Mouse (Mus musculus) brain, embryonic 14.5 days (tissue): ENCODE results near the gene Nsa2.

Experiments used
- CTCF ChIP-seq: fragments of 200-500 bp; IDR thresholded peaks from 2 replicates; pipeline ENCODE4 v1.5.1; 2012; ENCODE audit warnings: inconsistent platforms, mild to moderate bottlenecking, moderate library complexity, borderline replicate concordance; ENCODE audit not compliant: insufficient read depth, insufficient read length; ENCODE audit errors: extremely low read depth
- POLR2A ChIP-seq: fragments of 200-500 bp; IDR thresholded peaks from 2 replicates; pipeline ENCODE4 v1.6.1; 2012; ENCODE audit warnings: mild to moderate bottlenecking, inconsistent platforms, borderline replicate concordance; ENCODE audit not compliant: poor library complexity, insufficient read depth, insufficient read length, severe bottlenecking; ENCODE audit errors: extremely low read depth

DNA sequence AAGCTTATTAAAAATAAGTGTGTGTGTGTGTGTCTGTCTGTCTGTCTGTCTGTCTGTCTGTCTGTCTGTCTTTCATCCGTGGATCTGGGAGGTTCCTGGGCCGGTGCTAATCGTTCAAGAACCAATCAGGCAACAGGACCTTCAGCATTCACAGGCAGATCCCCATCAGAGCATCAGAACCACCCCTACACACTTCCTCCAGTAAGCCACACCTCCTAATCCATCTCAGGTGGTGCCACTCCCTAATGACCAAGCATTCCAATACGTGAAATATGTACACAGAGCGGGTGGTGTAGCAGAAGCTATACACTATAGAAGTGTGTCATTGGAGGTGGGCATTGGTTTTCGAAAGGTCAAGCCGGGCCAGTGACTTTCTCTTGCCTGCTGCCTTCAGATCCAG is 55.3 kb downstream of the Nsa2 start:
- TF ChIP-seq CTCF: no peak
- no peak for TF ChIP-seq POLR2A
